Mouse (Mus musculus) thymus, adult 18-20 months (tissue): ENCODE measurements around the gene Hmga1b.
"Not testable (repeated sequence)": the region's sequence is repeated elsewhere in the genome, so short reads cannot be mapped to it uniquely, and the experiment has no call there.

Source experiments
- DNase-seq, 2 experiments: peaks; one replicate each; pipeline ENCODE4 v3.0.0; 2022; ENCODE audit warnings: mixed read lengths in 2 of 2

Gene Hmga1b

GRCm38 (mm10) chr11:120733521-120733920, 29.1 kb upstream of the Hmga1b start:
- no peak for DNase-seq

GRCm38 (mm10) chr11:120736424-120736823, 26.2 kb upstream of the Hmga1b start:
- DNase-seq, result no peak

DNA sequence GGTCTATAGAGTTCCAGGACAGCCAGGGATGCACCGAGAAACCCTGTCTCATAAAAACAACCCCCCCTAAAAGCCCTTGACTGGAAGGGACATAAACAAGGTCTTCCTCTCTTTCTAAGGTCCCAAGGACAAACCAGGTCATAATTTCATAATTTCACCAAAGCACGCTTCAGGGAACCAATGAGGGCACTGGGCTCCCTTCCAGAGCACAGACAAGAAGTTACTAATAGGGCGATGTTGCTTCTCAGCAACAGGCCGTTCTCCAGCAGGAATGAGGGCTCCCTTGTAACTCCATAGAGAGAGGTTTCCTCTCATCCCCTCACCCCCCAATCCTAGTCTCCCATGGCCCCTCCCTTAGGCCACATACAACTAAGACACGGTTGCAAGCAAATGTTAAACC, 21.6 kb upstream of the Hmga1b start:
- no peak for DNase-seq

GRCm38 (mm10) chr11:120744121-120744701, 18.4 kb upstream of the Hmga1b start:
- no peak for DNase-seq

GRCm38 (mm10) chr11:120747974-120748373, 14.6 kb upstream of the Hmga1b start:
- no peak for DNase-seq

- DNase-seq, result no peak
Observed at GRCm38 (mm10) chr11:120749430-120749829, 13.2 kb upstream of the Hmga1b start.

DNA sequence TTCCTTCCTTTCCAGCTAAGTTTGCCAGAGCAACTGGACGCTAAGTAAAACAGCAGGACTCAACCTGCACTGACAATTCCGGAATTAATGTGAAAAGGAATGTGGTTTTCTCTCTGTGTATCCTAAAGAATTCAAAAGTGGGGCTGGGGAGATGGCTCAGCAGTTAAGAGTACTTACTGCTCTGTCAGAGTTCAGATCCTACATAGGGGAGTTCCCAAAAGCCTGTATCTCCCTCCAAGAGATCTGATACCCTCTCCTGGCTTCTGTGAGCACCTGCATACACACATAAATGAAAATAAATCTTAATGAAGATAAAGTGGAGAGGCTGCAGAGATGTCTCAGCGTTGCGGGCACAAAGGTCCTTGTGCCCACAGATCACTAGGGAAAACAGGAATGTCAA, 11.0 kb upstream of the Hmga1b start:
- DNase-seq, result no peak

DNA sequence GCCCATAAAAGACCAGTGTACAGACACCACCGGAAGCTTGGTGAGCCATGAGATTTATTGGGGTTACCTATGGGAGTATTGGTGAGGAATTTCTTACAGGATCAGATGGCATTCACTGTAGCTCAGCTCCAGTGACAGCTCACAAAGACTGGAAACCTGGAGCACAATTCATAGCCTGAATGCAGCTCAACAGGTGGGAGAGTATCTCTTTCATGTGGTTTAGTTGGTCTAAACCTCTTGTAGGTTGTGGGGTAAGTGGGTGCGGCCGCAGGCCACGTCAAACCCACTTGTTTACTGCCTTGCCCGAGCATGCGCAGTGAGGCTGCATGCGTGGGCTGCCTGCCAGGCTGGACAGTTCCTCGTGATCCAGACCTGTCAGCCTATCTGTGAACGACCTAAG, 2.4 kb upstream of the Hmga1b start:
- no peak for DNase-seq

- DNase-seq, result no peak
Observed at GRCm38 (mm10) chr11:120761811-120762671, 553 bp upstream of the Hmga1b start.

GRCm38 (mm10) chr11:120763121-120763999, 766 bp downstream of the Hmga1b start:
- not testable (repeated sequence) for DNase-seq

DNA sequence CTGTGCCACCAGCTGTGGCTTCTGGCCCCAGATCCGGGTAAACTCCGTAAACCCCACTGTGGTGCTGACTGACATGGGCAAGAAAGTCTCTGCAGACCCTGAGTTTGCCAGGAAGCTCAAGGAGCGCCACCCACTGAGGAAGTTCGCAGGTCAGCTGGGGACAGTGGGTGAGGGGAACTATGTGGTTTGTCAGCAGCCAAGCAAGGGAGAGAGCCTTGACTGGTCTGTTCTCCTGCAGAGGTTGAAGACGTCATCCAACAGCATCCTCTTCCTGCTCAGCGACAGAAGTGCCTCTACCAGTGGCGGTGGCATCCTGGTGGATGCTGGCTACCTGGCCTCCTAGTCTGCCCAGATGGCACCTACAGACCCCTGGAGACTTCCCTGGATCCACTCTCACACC, 4.4 kb downstream of the Hmga1b start:
- DNase-seq, result not testable (repeated sequence)

GRCm38 (mm10) chr11:120768206-120768605, 5.6 kb downstream of the Hmga1b start:
- no peak for DNase-seq

- DNase-seq, result no peak
Observed at GRCm38 (mm10) chr11:120772749-120773148, 10.2 kb downstream of the Hmga1b start.

DNA sequence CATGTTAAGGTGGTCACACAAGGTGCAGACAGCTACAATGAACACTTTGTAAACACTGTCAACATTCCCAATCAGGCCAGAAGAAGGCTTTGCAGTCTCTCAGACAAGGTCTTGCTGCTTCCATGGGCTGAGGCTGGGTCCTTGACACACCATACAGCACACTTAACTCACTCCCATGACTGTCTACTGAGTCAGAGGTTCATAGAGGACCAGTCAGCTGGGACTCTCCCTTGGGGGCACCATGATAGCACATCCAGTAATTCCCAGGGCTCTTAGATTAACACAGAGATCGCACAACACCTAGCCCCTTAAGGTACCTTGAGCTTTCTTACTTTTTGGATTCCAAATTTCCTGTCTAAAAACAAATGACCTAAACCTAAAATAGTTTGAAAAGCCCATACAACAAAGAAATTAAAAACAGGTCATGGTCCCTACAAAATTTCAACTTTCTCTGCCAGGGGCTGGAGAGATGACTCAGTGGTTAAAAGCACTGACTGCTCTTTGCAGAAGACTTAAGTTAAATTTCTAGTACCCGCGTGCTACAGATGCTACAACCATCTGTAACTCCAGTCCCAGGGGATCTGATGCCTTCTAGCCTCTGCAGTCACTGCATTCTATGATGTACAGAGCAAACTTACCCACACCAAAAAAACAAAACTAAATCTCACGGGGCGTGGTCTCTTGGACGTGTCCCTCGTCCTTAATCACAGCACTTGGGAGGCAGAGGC, 11.0 kb downstream of the Hmga1b start:
- DNase-seq, result no peak

DNA sequence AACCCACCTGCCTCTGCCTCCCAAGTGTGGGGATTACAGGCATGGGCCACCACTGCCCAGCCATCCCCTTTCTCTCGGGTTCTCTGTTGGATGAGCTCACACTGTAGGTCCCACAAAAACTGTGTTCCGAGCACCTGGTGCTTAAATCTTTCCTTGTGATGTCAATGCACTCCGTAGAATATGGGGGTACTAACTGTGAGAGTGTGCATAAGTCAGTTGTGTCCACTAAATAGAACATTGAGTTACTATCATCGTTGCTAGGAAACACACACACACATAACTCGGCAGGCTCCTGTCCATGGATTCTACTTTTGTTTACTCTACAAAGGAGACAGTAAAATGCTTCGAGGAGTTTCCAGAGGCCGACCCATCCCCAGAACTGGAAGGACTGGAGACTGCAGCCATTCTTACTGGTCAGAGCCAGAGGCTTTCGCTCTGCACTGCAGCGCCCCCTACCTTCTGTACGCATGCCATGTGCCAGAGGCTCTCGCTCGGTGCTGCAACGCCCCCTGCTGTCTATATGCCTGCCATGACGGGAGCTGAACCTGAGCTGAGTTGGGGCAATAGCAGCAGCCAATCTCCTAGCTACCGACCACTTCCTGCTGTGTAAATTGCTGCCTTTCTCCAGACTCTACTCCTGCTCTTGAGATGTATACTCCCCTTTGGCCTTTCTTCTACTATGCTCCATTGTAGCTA, 13.3 kb downstream of the Hmga1b start:
- DNase-seq, result peak; percentile 80 to 82

- no peak for DNase-seq
Observed at GRCm38 (mm10) chr11:120777123-120777522, 14.5 kb downstream of the Hmga1b start.

DNA sequence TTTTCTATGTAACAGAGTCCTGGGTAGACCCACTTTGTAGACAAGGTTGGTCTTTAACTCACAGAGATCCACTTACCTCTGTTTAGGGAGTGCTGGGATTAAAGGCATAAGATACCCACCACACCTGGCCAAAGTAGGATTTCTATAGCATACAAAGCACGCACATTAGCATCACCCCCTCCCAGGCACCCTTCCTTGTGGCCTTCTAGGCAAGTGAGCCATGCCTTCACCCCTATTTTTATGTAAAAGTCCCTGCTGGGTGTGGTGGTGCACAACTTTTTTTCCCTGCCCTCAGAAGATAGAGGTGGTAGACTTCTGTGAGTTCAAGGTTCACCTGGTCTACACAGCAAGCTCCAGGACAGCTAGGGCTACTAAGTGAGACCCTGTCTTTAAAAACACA, 17.3 kb downstream of the Hmga1b start:
- DNase-seq, result no peak

- DNase-seq, result not testable (repeated sequence)
Observed at GRCm38 (mm10) chr11:120781361-120781760, 18.8 kb downstream of the Hmga1b start.

- no peak for DNase-seq
Observed at GRCm38 (mm10) chr11:120783426-120784063, 21.0 kb downstream of the Hmga1b start.

DNA sequence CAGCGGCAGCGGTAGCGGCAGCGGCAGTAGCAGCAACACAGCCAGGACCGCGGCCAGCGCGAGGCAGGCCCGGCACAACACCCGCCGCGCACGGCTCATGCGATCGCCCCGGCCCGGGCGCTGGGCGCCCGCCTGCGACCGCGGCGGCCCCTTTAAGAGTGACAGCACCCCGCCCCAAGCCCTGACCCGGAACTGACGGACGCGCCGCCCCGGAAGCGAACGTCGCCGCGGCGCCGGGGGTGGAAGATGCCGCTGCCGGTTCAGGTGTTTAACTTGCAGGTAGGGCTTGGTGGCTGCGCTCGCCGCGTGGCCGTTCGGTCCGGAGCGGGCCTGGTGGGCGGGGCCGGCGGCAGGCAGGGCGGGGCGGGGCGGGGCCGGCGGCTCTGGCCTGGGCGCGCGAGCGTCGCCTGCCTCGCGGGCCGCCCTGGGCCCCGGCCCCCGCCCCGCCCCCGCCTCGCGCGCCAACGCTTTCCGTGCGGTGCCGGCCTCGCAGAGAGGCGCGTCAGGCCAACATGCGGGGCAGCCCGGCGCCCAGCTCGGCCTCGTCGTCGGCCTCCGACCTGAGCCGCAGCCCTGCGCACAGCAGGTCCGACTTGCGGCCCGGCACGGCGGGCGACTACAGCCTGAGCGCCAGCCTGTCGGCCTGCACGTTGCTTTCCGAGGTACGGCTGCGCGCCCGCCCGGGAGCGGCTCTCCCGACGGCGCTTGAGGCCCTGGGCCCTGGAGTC, 21.6 kb downstream of the Hmga1b start, which contains the start of the genes Rfng and Gps1:
TSS of gene Rfng (minus strand) at position 144 of the 728 bp plus-strand sequence.
TSS of gene Gps1 (plus strand) at position 209 of the 728 bp plus-strand sequence.
- DNase-seq, result peak; percentile 68 to 72

GRCm38 (mm10) chr11:120785145-120785544, 22.6 kb downstream of the Hmga1b start:
- DNase-seq, result no peak
